Mouse (Mus musculus): ENCODE results near the gene Slc39a5. TPM values are rescaled to one million over a fixed set of nuclear protein-coding genes. Genes with fewer than 3 reads are reported as not detected.
A peak's percentile ranks its signal among the peaks of the same experiment; 100 is the strongest.

The Slc39a5 gene
- total RNA-seq, 2 experiments from 2014 or later = 0.40 to 0.42 TPM

GRCm38 (mm10) chr10:128377940-128378448, 23.0 kb downstream of the Slc39a5 start:
- DNase-seq = no peak
- intact Hi-C loops (cut with DNase I) = no loop called here

GRCm38 (mm10) chr10:128377222-128377939, 23.6 kb downstream of the Slc39a5 start:
- DNase-seq = peak; percentile 73
- intact Hi-C loops (cut with DNase I) = no loop called here

GRCm38 (mm10) chr10:128376455-128377211, 24.4 kb downstream of the Slc39a5 start, which contains the start of gene Ankrd52:
Gene Ankrd52, plus strand, starts transcription at chr10:128377115.
- peak; percentile 85 for DNase-seq
- intact Hi-C loops (cut with DNase I) = no loop called here

GRCm38 (mm10) chr10:128376099-128376454, 25.0 kb downstream of the Slc39a5 start:
- intact Hi-C loops (cut with DNase I) = no loop called here
- DNase-seq = no peak

- no peak for DNase-seq
- intact Hi-C loops (cut with DNase I) = no loop called here
These were observed 26.6 kb downstream of the Slc39a5 start for GRCm38 (mm10) chr10:128374393-128374792.

GRCm38 (mm10) chr10:128372989-128373748, 27.9 kb downstream of the Slc39a5 start:
- DNase-seq = no peak
- intact Hi-C loops (cut with DNase I) = no loop called here

GRCm38 (mm10) chr10:128372142-128372541, 28.9 kb downstream of the Slc39a5 start:
- intact Hi-C loops (cut with DNase I) = no loop called here
- DNase-seq = no peak

- intact Hi-C loops (cut with DNase I) = no loop called here
- DNase-seq = no peak
These were observed 30.4 kb downstream of the Slc39a5 start for GRCm38 (mm10) chr10:128370601-128371000.

GRCm38 (mm10) chr10:128370021-128370420, 31.0 kb downstream of the Slc39a5 start:
- no peak for DNase-seq
- intact Hi-C loops (cut with DNase I) = no loop called here

- intact Hi-C loops (cut with DNase I) = no loop called here
- DNase-seq = no peak
These were observed 31.4 kb downstream of the Slc39a5 start for GRCm38 (mm10) chr10:128369599-128369998.

GRCm38 (mm10) chr10:128369218-128369543, 31.8 kb downstream of the Slc39a5 start:
- no peak for DNase-seq
- intact Hi-C loops (cut with DNase I) = no loop called here

GRCm38 (mm10) chr10:128368402-128369217, 32.4 kb downstream of the Slc39a5 start, which contains the start of gene Coq10a:
Gene Coq10a, minus strand, starts transcription at chr10:128368997.
- intact Hi-C loops (cut with DNase I) = no loop called here
- peak; percentile 96 for DNase-seq

- intact Hi-C loops (cut with DNase I) = no loop called here
These were observed 33.1 kb downstream of the Slc39a5 start for GRCm38 (mm10) chr10:128367899-128368401.

GRCm38 (mm10) chr10:128362568-128362967, 38.5 kb downstream of the Slc39a5 start:
- peak; percentile 23 for DNase-seq
- intact Hi-C loops (cut with DNase I) = loop anchor here (5.0 kb wide), 1 partner anchor 95 kb away; the partner anchor contains the start of gene Smarcc2

More at GRCm38 (mm10) chr10:128367899-128368401, 33.1 kb downstream of the Slc39a5 start:
- no peak for DNase-seq

- DNase-seq = no peak
- intact Hi-C loops (cut with DNase I) = loop anchor here (5.0 kb wide), 1 partner anchor 95 kb away; the partner anchor contains the start of gene Smarcc2
These were observed 39.2 kb downstream of the Slc39a5 start for GRCm38 (mm10) chr10:128361836-128362235.

- no peak for DNase-seq
- intact Hi-C loops (cut with DNase I) = no loop called here
These were observed 41.8 kb downstream of the Slc39a5 start for GRCm38 (mm10) chr10:128359226-128359625.

GRCm38 (mm10) chr10:128358796-128359195, 42.2 kb downstream of the Slc39a5 start:
- DNase-seq = peak; percentile 49
- intact Hi-C loops (cut with DNase I) = no loop called here

- DNase-seq = no peak
- intact Hi-C loops (cut with DNase I) = no loop called here
These were observed 53.5 kb downstream of the Slc39a5 start for GRCm38 (mm10) chr10:128347541-128347940.
